Mouse (Mus musculus) bone marrow, adult 2 months (tissue): ENCODE results near the gene Hes5.

Source experiments
- CTCF ChIP-seq: fragments of 200-500 bp; IDR thresholded peaks from 2 replicates; pipeline ENCODE4 v1.5.1; 2011; ENCODE audit warnings: low read length, control low read depth; ENCODE audit not compliant: control insufficient read depth, insufficient read depth
- POLR2A ChIP-seq: fragments of 200-500 bp; IDR thresholded peaks from 2 replicates; pipeline ENCODE4 v1.6.1; 2011; ENCODE audit warnings: low read depth, mild to moderate bottlenecking, control low read depth, low read length, borderline replicate concordance; ENCODE audit not compliant: control insufficient read depth

DNA sequence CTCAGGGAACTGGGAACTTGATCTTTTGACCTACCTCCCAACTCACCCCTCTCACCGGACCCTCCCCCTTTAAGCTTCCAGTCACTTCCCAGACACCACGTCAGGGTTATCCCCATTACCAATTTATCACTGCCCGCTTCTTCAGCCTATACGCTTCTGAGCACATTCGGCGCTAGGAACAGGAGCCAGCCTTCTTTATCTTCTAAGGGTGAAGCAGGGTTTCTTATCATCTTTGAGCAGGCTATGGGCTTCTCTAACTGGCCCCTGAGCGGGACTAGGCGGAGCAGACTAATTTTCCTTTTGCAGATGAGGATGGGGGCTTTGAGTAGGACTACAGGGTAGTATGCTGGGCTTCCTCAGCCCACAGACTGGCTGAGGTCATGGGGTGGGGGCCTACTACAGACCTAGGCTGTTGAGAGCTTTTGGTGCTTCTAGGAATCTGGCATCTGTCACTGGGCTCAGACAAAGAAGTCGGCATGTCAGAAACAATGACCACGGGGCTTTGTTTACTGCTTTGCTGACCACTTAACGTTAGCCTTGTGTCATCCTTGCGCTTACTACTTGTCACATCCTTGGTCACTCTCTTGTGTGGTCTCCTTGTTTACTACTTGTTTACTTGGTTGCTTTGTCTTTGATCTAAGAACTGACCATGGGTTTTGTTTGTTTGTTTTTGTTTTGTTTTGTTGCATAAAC lies 32.2 kb upstream of the Hes5 start, which contains the start of gene Tnfrsf14:
- TF ChIP-seq POLR2A: no peak; the same call in 1 of the 2 replicates
- no peak for TF ChIP-seq CTCF
